Mouse (Mus musculus): ENCODE results near the gene Ypel3. TPM values are rescaled to one million over a fixed set of nuclear protein-coding genes. Genes with fewer than 3 reads are reported as not detected.

Ypel3 gene
- total RNA-seq, 1 experiment from 2014 or later = 181 TPM

GRCm38 (mm10) chr7:126815726-126816222, 39.0 kb downstream of the Ypel3 start:
- no peak for DNase-seq

GRCm38 (mm10) chr7:126816494-126816893, 39.7 kb downstream of the Ypel3 start:
- no peak for DNase-seq

GRCm38 (mm10) chr7:126817595-126817994, 40.8 kb downstream of the Ypel3 start:
- no peak for DNase-seq

GRCm38 (mm10) chr7:126818818-126819217, 42.1 kb downstream of the Ypel3 start:
- no peak for DNase-seq

GRCm38 (mm10) chr7:126821835-126822511, 45.2 kb downstream of the Ypel3 start:
- DNase-seq = peak; percentile 82

GRCm38 (mm10) chr7:126822741-126823140, 46.0 kb downstream of the Ypel3 start:
- DNase-seq = peak; percentile 50

GRCm38 (mm10) chr7:126823202-126823711, 46.5 kb downstream of the Ypel3 start:
- no peak for DNase-seq

GRCm38 (mm10) chr7:126823940-126824339, 47.2 kb downstream of the Ypel3 start:
- DNase-seq = no peak

GRCm38 (mm10) chr7:126825403-126825802, 48.6 kb downstream of the Ypel3 start:
- peak; percentile 37 for DNase-seq

GRCm38 (mm10) chr7:126825952-126826351, 49.2 kb downstream of the Ypel3 start:
- no peak for DNase-seq

Other genes with a start within 250 kb of the Ypel3 start
- gene Eif3c, start 210.5 kb upstream of the Ypel3 start, total RNA-seq (2021) = 256 and 282 TPM in 2 replicates
- 1.4 and 3.2 TPM in 2 replicates for gene Apobr, start 192.0 kb upstream of the Ypel3 start, total RNA-seq (2021)
- gene Cln3, start 191.1 kb upstream of the Ypel3 start, total RNA-seq (2021) = 31.7 and 42.7 TPM in 2 replicates
- not detected in 2 replicates for gene Il27, start 182.0 kb upstream of the Ypel3 start, total RNA-seq (2021)
- gene Nupr1, start 146.1 kb upstream of the Ypel3 start, total RNA-seq (2021) = 12.1 and 20.7 TPM in 2 replicates
- gene Sgf29, start 127.6 kb upstream of the Ypel3 start, total RNA-seq (2021) = 37.5 and 41.1 TPM in 2 replicates
- gene Sult1a1, start 100.5 kb upstream of the Ypel3 start, total RNA-seq (2021) = 29.6 and 31.0 TPM in 2 replicates
- gene Bola2, start 81.6 kb upstream of the Ypel3 start, total RNA-seq (2021) = 83.3 and 85.8 TPM in 2 replicates
- 12.8 and 17.5 TPM in 2 replicates for gene Slx1b, start 81.2 kb upstream of the Ypel3 start, total RNA-seq (2021)
- 3.5 and 8.0 TPM in 2 replicates for gene Coro1a, start 69.2 kb upstream of the Ypel3 start, total RNA-seq (2021)
- gene Mapk3, start 17.4 kb upstream of the Ypel3 start, total RNA-seq (2021) = 142 and 170 TPM in 2 replicates
- gene Gdpd3, start 10.6 kb upstream of the Ypel3 start, total RNA-seq (2021) = 6.5 and 7.5 TPM in 2 replicates
- 0.67 and 1.6 TPM in 2 replicates for gene Tbx6, start 4.5 kb downstream of the Ypel3 start, total RNA-seq (2021)
- gene Ppp4c, start 15.5 kb downstream of the Ypel3 start, total RNA-seq (2021) = 91.5 and 101 TPM in 2 replicates
- gene Fam57b, start 20.7 kb downstream of the Ypel3 start, total RNA-seq (2021) = 17.2 and 17.3 TPM in 2 replicates
- gene 4930451I11Rik, start 54.7 kb downstream of the Ypel3 start, total RNA-seq (2021) = not detected in 2 replicates
- gene Doc2a, start 70.5 kb downstream of the Ypel3 start, total RNA-seq (2021) = 0.52 and 1.9 TPM in 2 replicates
- 23.2 and 39.1 TPM in 2 replicates for gene Hirip3, start 85.0 kb downstream of the Ypel3 start, total RNA-seq (2021)
- 44.4 and 50.5 TPM in 2 replicates for gene Ino80e, start 85.4 kb downstream of the Ypel3 start, total RNA-seq (2021)
- gene Taok2, start 107.7 kb downstream of the Ypel3 start, total RNA-seq (2021) = 82.8 and 89.5 TPM in 2 replicates
- gene Tmem219, start 146.0 kb downstream of the Ypel3 start, total RNA-seq (2021) = 21.7 and 34.5 TPM in 2 replicates
- 31.1 and 42.7 TPM in 2 replicates for gene Kctd13, start 151.9 kb downstream of the Ypel3 start, total RNA-seq (2021)
- gene Asphd1, start 172.6 kb downstream of the Ypel3 start, total RNA-seq (2021) = 1.6 and 2.5 TPM in 2 replicates
- 91.1 and 128 TPM in 2 replicates for gene Sez6l2, start 173.6 kb downstream of the Ypel3 start, total RNA-seq (2021)
- 95.1 and 99.5 TPM in 2 replicates for gene Cdipt, start 199.0 kb downstream of the Ypel3 start, total RNA-seq (2021)
- 0.71 and 2.0 TPM in 2 replicates for gene Cdiptos, start 199.1 kb downstream of the Ypel3 start, total RNA-seq (2021)
- 102 and 118 TPM in 2 replicates for gene Mvp, start 237.7 kb downstream of the Ypel3 start, total RNA-seq (2021)
- 1.7 and 2.8 TPM in 2 replicates for gene Pagr1b, start 239.5 kb downstream of the Ypel3 start, total RNA-seq (2021)
- gene Pagr1a, start 240.4 kb downstream of the Ypel3 start, total RNA-seq (2021) = 13.4 and 28.2 TPM in 2 replicates
- 31.0 and 44.0 TPM in 2 replicates for gene Gm42742, start 244.1 kb downstream of the Ypel3 start, total RNA-seq (2021)
- 2.2 and 5.1 TPM in 2 replicates for gene Prrt2, start 244.3 kb downstream of the Ypel3 start, total RNA-seq (2021)